Mouse (Mus musculus) telencephalon, adult 2 months (tissue): ENCODE results near the gene Trp53.
"Not testable (repeated sequence)": the region's sequence is repeated elsewhere in the genome, so short reads cannot be mapped to it uniquely, and the experiment has no call there.

Experiments used
- DNase-seq: peaks from one replicate; pipeline ENCODE4 v3.0.0-alpha.2; 2011; ENCODE audit warnings: low read depth, low spot score

The Trp53 gene

GRCm38 (mm10) chr11:69624339-69624738 lies 44.2 kb downstream of the Trp53 start:
- DNase-seq, result not testable (repeated sequence)

GRCm38 (mm10) chr11:69628286-69628685 lies 48.1 kb downstream of the Trp53 start:
- DNase-seq, result no peak

- DNase-seq, result no peak
These were observed 49.6 kb downstream of the Trp53 start for GRCm38 (mm10) chr11:69629802-69630201.

DNA sequence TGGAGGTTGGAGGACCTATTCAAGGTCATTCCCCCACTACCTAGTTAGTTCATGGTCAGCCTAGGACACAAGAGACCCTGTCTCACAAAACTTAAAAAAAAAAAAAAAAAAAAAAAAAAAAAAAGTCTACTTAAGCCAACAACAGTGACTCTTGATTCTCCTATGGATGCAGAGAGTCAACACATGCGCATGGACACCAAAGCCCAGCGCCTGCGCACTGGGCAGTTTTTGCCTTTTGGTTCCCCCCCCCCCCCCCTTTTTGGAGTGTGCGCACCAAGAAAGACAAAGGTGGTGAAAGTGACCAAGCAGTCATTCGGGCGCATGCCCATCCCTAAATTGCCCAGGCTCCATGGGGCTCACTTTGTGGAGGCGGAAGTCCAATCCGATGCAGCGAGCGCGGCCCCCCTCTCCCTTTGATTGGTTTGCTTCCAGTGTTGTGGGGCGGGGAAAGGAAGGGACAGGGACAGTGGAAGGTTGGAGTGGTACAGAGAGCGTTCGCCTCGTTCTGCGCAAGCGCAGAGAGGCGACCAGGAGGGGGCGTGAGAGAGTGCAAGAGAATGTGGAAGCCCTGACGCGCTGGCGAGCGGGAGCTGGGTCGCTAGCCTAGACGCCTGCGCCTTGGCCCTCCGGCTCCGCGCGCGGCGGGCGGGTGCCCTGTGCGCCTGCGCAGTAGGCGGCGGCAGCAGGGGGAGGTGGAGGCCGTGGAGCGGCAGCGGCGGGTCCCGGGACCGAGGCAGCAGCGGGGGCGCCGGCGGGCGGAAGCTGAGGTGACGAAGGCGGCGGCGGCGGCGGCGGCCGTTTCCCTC lies 52.3 kb downstream of the Trp53 start, which contains the start of gene Fxr2:
Gene Fxr2 (plus strand): TSS at position 707 of the 806 bp plus-strand sequence.
- DNase-seq, result peak; percentile 100

- no peak for DNase-seq
These were observed 53.1 kb downstream of the Trp53 start for GRCm38 (mm10) chr11:69633128-69633866.

GRCm38 (mm10) chr11:69635471-69635870 lies 55.3 kb downstream of the Trp53 start:
- no peak for DNase-seq
